22 mouse cellular contexts compared by ENCODE assay signal in the genomic region with DNA sequence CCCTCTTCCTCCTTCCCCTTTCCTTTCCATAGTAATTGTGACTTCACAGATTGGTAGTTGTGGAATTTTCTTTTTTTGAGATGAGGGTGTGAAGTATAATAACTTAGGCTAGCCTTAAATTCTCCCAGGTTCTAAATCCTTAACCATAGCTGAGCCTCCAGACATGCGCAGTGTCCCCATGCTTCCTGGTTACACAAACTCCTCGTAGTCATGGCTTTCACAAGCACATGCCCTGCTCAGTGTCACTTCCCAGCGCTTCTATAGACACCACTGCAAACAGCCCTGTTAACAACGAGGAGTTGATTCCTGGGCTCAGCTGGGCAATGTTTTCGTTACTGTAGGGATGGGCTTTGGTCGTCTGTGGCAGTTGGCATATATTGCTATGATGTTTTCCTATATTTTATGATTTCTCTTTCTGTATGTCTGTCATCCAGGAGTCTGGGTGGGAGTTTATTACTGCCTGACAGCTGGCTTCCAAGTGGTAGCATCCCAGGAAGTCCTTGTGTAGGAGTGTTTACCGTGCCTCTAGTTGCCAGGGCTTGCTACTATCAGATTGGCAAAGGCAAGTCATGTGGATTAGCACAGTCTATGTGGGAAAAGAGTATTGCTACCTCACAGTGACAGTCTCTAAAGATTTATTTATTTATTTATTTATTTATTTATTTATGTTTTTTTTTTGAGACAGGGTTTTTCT. TPM values are rescaled to one million over a fixed set of nuclear protein-coding genes. Genes with fewer than 3 reads are reported as not detected.
DNase-seq lines count a peak whose midpoint lies in the region; ATAC-seq and TF ChIP-seq lines count a peak whose summit lies in the region.
"Had no signal": no experiment of that assay in that cellular context is flagged by ENCODE, and none has a peak within 500 bp of the region (broad histone marks: within the 10 kb centered on the region; RNA-seq: fewer than 3 reads in every experiment).

No protein-coding gene starts in this region.

- no peak overlapping the region for H3K9ac ChIP-seq in heart, embryonic 12.5 days
- H3K9ac ChIP-seq in kidney, embryonic 16.5 days (replicated peaks; ENCODE audit: low read length), result no peak overlapping the region
- H3K9ac ChIP-seq: hindbrain, embryonic 15.5 days; liver, embryonic 15.5 days; lung, embryonic 15.5 days; midbrain, embryonic 13.5 days had no signal

- H3K36me3 ChIP-seq in heart, embryonic 12.5 days, result peaks cover 19% of the 10 kb centered on the region; the same call in 1 of the 2 replicates
- peaks cover 20% of the 10 kb centered on the region for H3K36me3 ChIP-seq in kidney, embryonic 16.5 days (ENCODE audit: insufficient read depth, low read length)
- H3K36me3 ChIP-seq: hindbrain, embryonic 15.5 days; liver, embryonic 15.5 days had no signal

- H3K4me2 ChIP-seq in heart, embryonic 12.5 days, result no peak overlapping the region
- no peak overlapping the region for H3K4me2 ChIP-seq in kidney, embryonic 16.5 days (replicated peaks; ENCODE audit: low read depth, low read length)
- H3K4me2 ChIP-seq: hindbrain, embryonic 15.5 days; liver, embryonic 15.5 days; lung, embryonic 15.5 days; midbrain, embryonic 13.5 days had no signal

- no peak for DNase-seq in heart, adult 8-10 months (ENCODE audit: low spot score)
- DNase-seq in layer of hippocampus, adult 2 months (ENCODE audit: low spot score in 2 of 2), result peak in 1 of 2 experiments; percentile 26
- DNase-seq in layer of hippocampus, postnatal 10 days (ENCODE audit: low spot score in 2 of 2), result no peak
- peak; percentile 58 for DNase-seq in brain, adult 2 months (ENCODE audit: low read depth, low spot score)
- no peak for DNase-seq in urinary bladder, postnatal 36 days (ENCODE audit: low spot score in 2 of 2)
- DNase-seq: adrenal gland, postnatal 25 days; cerebellum, adult 9-10 months; gastrocnemius, postnatal 25 days; heart, postnatal 4 days; kidney, adult 9 months; kidney, postnatal 36 days; thymus, postnatal 25 days had no signal

- ATAC-seq in heart, embryonic 12.5 days (ENCODE audit: insufficient number of reproducible peaks, low FRiP score), result no peak
- peak; percentile 55 for ATAC-seq in granulocyte monocyte progenitor cell, adult 5-6 weeks (replicated peaks; ENCODE audit: poor library complexity, severe bottlenecking)
- ATAC-seq in kidney, embryonic 16.5 days (ENCODE audit: low FRiP score, low TSS enrichment), result no peak
- ATAC-seq: forebrain, embryonic 14.5 days; midbrain, embryonic 13.5 days had no signal

- H3K27ac ChIP-seq in heart, embryonic 12.5 days (ENCODE audit: poor library complexity, severe bottlenecking), result peak overlapping the region; percentile 16; the same call in 1 of the 2 replicates
- peak overlapping the region; percentile 59 for H3K27ac ChIP-seq in layer of hippocampus, adult 2 months
- H3K27ac ChIP-seq in kidney, embryonic 16.5 days (ENCODE audit: low read length), result no peak overlapping the region
- H3K27ac ChIP-seq: heart, embryonic 10.5 days; hindbrain, embryonic 15.5 days; left cerebral cortex, adult 2 months; liver, embryonic 15.5 days; lung, embryonic 15.5 days; midbrain, embryonic 13.5 days had no signal

- no peaks in the 10 kb centered on the region for H3K9me3 ChIP-seq in heart, embryonic 12.5 days (replicated peaks)
- H3K9me3 ChIP-seq in kidney, embryonic 16.5 days (ENCODE audit: low read length), result 0 out of 2 replicates have a peak, but pooled peaks cover 6% of the 10 kb centered on the region
- H3K9me3 ChIP-seq: heart, embryonic 10.5 days; hindbrain, embryonic 15.5 days; liver, embryonic 15.5 days; lung, embryonic 15.5 days; midbrain, embryonic 13.5 days had no signal

- TF ChIP-seq CTCF in layer of hippocampus, adult 2 months (conservative IDR thresholded peaks at IDR 0.05), result no peak

- H3K4me1 ChIP-seq in heart, embryonic 12.5 days (replicated peaks), result peaks cover 16% of the 10 kb centered on the region
- peaks cover 11% of the 10 kb centered on the region for H3K4me1 ChIP-seq in kidney, embryonic 16.5 days (ENCODE audit: insufficient read depth, low read length)
- H3K4me1 ChIP-seq: hindbrain, embryonic 15.5 days; liver, embryonic 15.5 days; midbrain, embryonic 13.5 days had no signal

- WGBS in heart, embryonic 12.5 days, result 76% methylated on average over 7 of the region's 7 CpGs
- WGBS in kidney, embryonic 16.5 days, result 67% methylated on average over 7 of the region's 7 CpGs

- no peaks in the 10 kb centered on the region for H3K27me3 ChIP-seq in heart, embryonic 12.5 days (replicated peaks)
- H3K27me3 ChIP-seq in kidney, embryonic 16.5 days (ENCODE audit: insufficient read depth, low read length), result no peaks in the 10 kb centered on the region
- H3K27me3 ChIP-seq: hindbrain, embryonic 15.5 days; liver, embryonic 15.5 days; lung, embryonic 15.5 days; midbrain, embryonic 13.5 days had no signal

- no peak overlapping the region for H3K4me3 ChIP-seq in heart, embryonic 12.5 days
- no peak overlapping the region for H3K4me3 ChIP-seq in layer of hippocampus, adult 2 months
- no peak overlapping the region for H3K4me3 ChIP-seq in kidney, embryonic 16.5 days (ENCODE audit: low read length)
- H3K4me3 ChIP-seq: heart, embryonic 10.5 days; hindbrain, embryonic 15.5 days; left cerebral cortex, adult 2 months; liver, embryonic 15.5 days; lung, embryonic 15.5 days; midbrain, embryonic 13.5 days had no signal

RNA-seq across cellular contexts. Expression of a gene that starts 55.5 kb away (rescaled TPM):
- polyA plus RNA-seq in heart, embryonic 12.5 days (2016; fragmentation: Nextera tagmentation; extraction: Ambion mirVana), result 15.7 and 17.9 TPM in 2 replicates
- 10 to 100 TPM; 11.8 to 15.7 (median 14.7) TPM for total RNA-seq in heart, adult 8-10 months (2022)
- total RNA-seq in layer of hippocampus, adult 2 months (2021), result 100 to 1,000 TPM; 168 to 172 TPM
- 10 to 100 TPM; 66.0 to 77.4 TPM for total RNA-seq in layer of hippocampus, postnatal 10 days (2021)
- 13.4 and 17.7 TPM in 2 replicates for total RNA-seq in granulocyte monocyte progenitor cell, adult 5-6 weeks (2014; fragmentation: Nextera tagmentation)
- 18.0 and 27.9 TPM in 2 replicates for total RNA-seq in granulocyte monocyte progenitor cell, adult 5-6 weeks (2017)
- polyA plus RNA-seq in kidney, embryonic 16.5 days (2015; fragmentation: Nextera tagmentation; extraction: Ambion mirVana), result 18.0 and 19.6 TPM in 2 replicates
